Mouse (Mus musculus) spleen, adult 2 months (tissue): ENCODE data around the gene Inka2. TPM values are rescaled to one million over a fixed set of nuclear protein-coding genes. Genes with fewer than 3 reads are reported as not detected.

Experiments used
- DNase-seq, 2 experiments: peaks; one replicate each; pipeline versions ENCODE4 v3.0.0 to v3.0.0-alpha.2; 2012 to 2021; ENCODE audit warnings: low spot score in 2 of 2, low read depth in 1 of 2
- H3K27ac ChIP-seq: fragments of 200-500 bp; 2 replicates; pipeline ENCODE4 v1.5.1; 2012; ENCODE audit warnings: low read length, inconsistent platforms; ENCODE audit not compliant: insufficient read depth
- H3K27me3 ChIP-seq: fragments of 200-500 bp; 2 replicates; pipeline ENCODE4 v1.6.1; 2012; ENCODE audit warnings: mild to moderate bottlenecking, moderate library complexity, low read length, inconsistent platforms; ENCODE audit not compliant: control insufficient read depth, insufficient read depth
- H3K36me3 ChIP-seq: fragments of 200-500 bp; 2 replicates; pipeline ENCODE4 v1.6.1; 2012; ENCODE audit warnings: mild to moderate bottlenecking, low read length, inconsistent platforms; ENCODE audit not compliant: control insufficient read depth, insufficient read depth
- H3K4me1 ChIP-seq: fragments of 200-500 bp; 2 replicates; pipeline ENCODE4 v1.6.1; 2011; ENCODE audit warnings: inconsistent platforms; ENCODE audit not compliant: control insufficient read depth, insufficient read depth, insufficient read length
- H3K4me3 ChIP-seq: fragments of 200-500 bp; 2 replicates; pipeline ENCODE4 v1.5.1; 2011; ENCODE audit warnings: mild to moderate bottlenecking, inconsistent platforms; ENCODE audit not compliant: insufficient read depth, insufficient read length; ENCODE audit errors: extremely low read depth
- CTCF ChIP-seq: fragments of 200-500 bp; IDR thresholded peaks from 2 replicates; pipeline ENCODE4 v1.5.1; 2011; ENCODE audit warnings: mild to moderate bottlenecking, inconsistent platforms; ENCODE audit not compliant: insufficient read depth, insufficient read length, insufficient replicate concordance; ENCODE audit errors: extremely low read depth
- POLR2A ChIP-seq: fragments of 200-500 bp; IDR thresholded peaks from 2 replicates; pipeline ENCODE4 v1.6.1; 2011; ENCODE audit warnings: low read depth, low read length, inconsistent platforms
- WGBS: fragments of 180-500 bp; shearing (Covaris S2); methylation state at CpG from one replicate; pipeline ENCODE4 v1.1.7; 2018; 5-methylcytosine and 5-hydroxymethylcytosine counted together
- polyA plus RNA-seq: library from polyadenylated mRNA; depleted of rRNA; stranded (reverse); fragments of >200 nt; gene quantifications from 2 replicates; pipeline ENCODE4 v1.2.3, GENCODE M21; 2012

Inka2 gene
- polyA plus RNA-seq, 1 experiment: 0.68 TPM

GRCm38 (mm10) chr3:105687324-105688060, 16.9 kb upstream of the Inka2 start, which contains the start of gene Ddx20:
Gene Ddx20, minus strand, starts transcription at chr3:105687574.
- peak; percentile 88 to 94 for DNase-seq
- Histone ChIP-seq H3K4me1 (peaks cover 5% of the 10 kb centered on the region), H3K36me3 (peaks cover 4% of the 10 kb centered on the region; the same call in 1 of the 2 replicates), H3K4me3 (peak within 1 kb of the TSS; percentile 96), H3K27ac (peak within 1 kb of the TSS; percentile 94), H3K27me3 (no peaks in the 10 kb centered on the region)
- TF ChIP-seq POLR2A: peak; percentile 38; the same call in 1 of the 2 replicates
- peak; percentile 94 for TF ChIP-seq CTCF
- under 1% methylated on average over 70 of the region's 72 CpGs for WGBS

GRCm38 (mm10) chr3:105688536-105688935, 15.9 kb upstream of the Inka2 start:
- H3K27ac ChIP-seq: no peak overlapping the region

GRCm38 (mm10) chr3:105693327-105694080, 10.9 kb upstream of the Inka2 start:
- no peaks in the 10 kb centered on the region for H3K36me3 ChIP-seq
- H3K4me1 ChIP-seq: no peaks in the 10 kb centered on the region
- H3K27ac ChIP-seq: no peak overlapping the region
- TF ChIP-seq CTCF: no peak
- no peak for TF ChIP-seq POLR2A
- DNase-seq: no peak
- WGBS: 88% methylated on average over 14 of the region's 14 CpGs
- no peaks in the 10 kb centered on the region for H3K27me3 ChIP-seq
- H3K4me3 ChIP-seq: no peak overlapping the region

More at GRCm38 (mm10) chr3:105688536-105688935, 15.9 kb upstream of the Inka2 start:
- H3K27me3 ChIP-seq: no peaks in the 10 kb centered on the region
- no peaks in the 10 kb centered on the region for H3K36me3 ChIP-seq
- no peak for DNase-seq
- WGBS: 19% methylated on average over 2 of the region's 2 CpGs
- H3K4me1 ChIP-seq: peaks cover 5% of the 10 kb centered on the region
- TF ChIP-seq CTCF (no peak), POLR2A (no peak)
- H3K4me3 ChIP-seq: no peak overlapping the region

- TF ChIP-seq CTCF (no peak), POLR2A (no peak)
- H3K27ac ChIP-seq: no peak overlapping the region
- 82% methylated on average over 20 of the region's 20 CpGs for WGBS
- H3K4me3 ChIP-seq: no peak overlapping the region
- no peaks in the 10 kb centered on the region for H3K36me3 ChIP-seq
- no peaks in the 10 kb centered on the region for H3K4me1 ChIP-seq
- H3K27me3 ChIP-seq: no peaks in the 10 kb centered on the region
- no peak for DNase-seq
Observed at GRCm38 (mm10) chr3:105695476-105696386, 8.7 kb upstream of the Inka2 start.

- Histone ChIP-seq H3K27ac (no peak overlapping the region), H3K4me1 (no peaks in the 10 kb centered on the region), H3K27me3 (no peaks in the 10 kb centered on the region), H3K36me3 (no peaks in the 10 kb centered on the region), H3K4me3 (no peak overlapping the region)
- DNase-seq: no peak
- 91% methylated on average over 17 of the region's 17 CpGs for WGBS
- TF ChIP-seq POLR2A (no peak), CTCF (no peak)
Observed at GRCm38 (mm10) chr3:105696387-105697147, 7.8 kb upstream of the Inka2 start.

- Histone ChIP-seq H3K4me3 (no peak overlapping the region), H3K27me3 (no peaks in the 10 kb centered on the region), H3K36me3 (no peaks in the 10 kb centered on the region), H3K4me1 (no peaks in the 10 kb centered on the region), H3K27ac (no peak overlapping the region)
- DNase-seq: no peak
- WGBS: 75% methylated on average over 5 of the region's 5 CpGs
- TF ChIP-seq CTCF (no peak), POLR2A (no peak)
Observed at GRCm38 (mm10) chr3:105697148-105697441, 7.3 kb upstream of the Inka2 start.
